Mouse (Mus musculus): ENCODE data around the gene C2cd4c. TPM values are rescaled to one million over a fixed set of nuclear protein-coding genes. Genes with fewer than 3 reads are reported as not detected.

C2cd4c gene
- polyA plus RNA-seq, 1 experiment from 2014 or later: 0.08 TPM

- no peak for ATAC-seq
- Histone ChIP-seq H3K4me3 (no peak overlapping the region), H3K9me3 (replicated peaks) (no peaks in the 10 kb centered on the region), H3K36me3 (ENCODE audit: poor library complexity, severe bottlenecking) (no peaks in the 10 kb centered on the region), H3K27ac (no peak overlapping the region), H3K4me1 (peaks cover 12% of the 10 kb centered on the region), H3K27me3 (peaks cover 27% of the 10 kb centered on the region), H3K4me2 (no peak overlapping the region), H3K9ac (no peak overlapping the region)
- 37% methylated on average over 2 of the region's 2 CpGs for WGBS
Measured at GRCm38 (mm10) chr10:79607892-79608291, 5.9 kb downstream of the C2cd4c start.

DNA sequence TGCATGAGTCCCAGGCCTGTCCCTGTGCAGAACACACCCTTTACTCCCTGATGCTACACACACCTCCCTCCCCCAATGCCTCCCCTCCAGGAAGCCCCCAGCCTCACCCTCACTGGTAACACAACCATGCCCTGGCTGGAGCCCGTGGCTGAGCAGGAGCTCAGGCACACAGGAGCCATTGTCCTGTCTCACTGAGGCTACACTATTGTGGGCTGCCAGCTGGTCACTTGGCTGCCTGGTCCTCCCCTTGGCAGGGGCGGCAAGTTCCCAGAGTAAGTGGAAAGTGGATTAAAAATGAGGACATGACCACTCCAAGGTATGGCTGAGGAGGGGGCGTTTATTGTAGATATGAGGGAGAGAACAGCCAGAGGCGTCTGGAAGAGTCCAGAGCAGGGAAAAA is 7.3 kb downstream of the C2cd4c start:
- no peak for ATAC-seq
- no peaks in the 10 kb centered on the region for H3K36me3 ChIP-seq (ENCODE audit: poor library complexity, severe bottlenecking)
- no peak overlapping the region for H3K27ac ChIP-seq
- no peak overlapping the region for H3K4me2 ChIP-seq
- H3K9me3 ChIP-seq (replicated peaks): no peaks in the 10 kb centered on the region
- H3K4me3 ChIP-seq: no peak overlapping the region
- WGBS: 57% methylated on average over 4 of the region's 4 CpGs
- peaks cover 14% of the 10 kb centered on the region for H3K27me3 ChIP-seq
- no peaks in the 10 kb centered on the region for H3K4me1 ChIP-seq
- H3K9ac ChIP-seq: no peak overlapping the region

DNA sequence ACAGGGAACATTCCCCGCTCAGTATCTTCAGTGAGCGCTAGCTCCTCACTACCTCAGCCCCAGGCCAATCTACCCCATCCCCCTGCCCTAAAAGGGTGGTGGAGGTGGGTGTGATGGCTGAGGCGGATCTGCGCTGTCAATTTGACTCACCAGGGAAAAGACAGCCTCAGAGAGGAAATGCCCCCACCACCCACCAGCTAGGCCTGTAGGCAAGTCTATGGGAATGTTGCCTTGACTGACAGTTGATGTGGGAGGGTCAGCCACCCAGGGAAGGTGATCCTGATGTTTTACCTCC is 15.9 kb downstream of the C2cd4c start:
- no peak overlapping the region for H3K9ac ChIP-seq
- H3K4me1 ChIP-seq: no peaks in the 10 kb centered on the region
- no peak for ATAC-seq
- no peak overlapping the region for H3K4me3 ChIP-seq
- H3K27ac ChIP-seq: no peak overlapping the region
- H3K9me3 ChIP-seq (replicated peaks): no peaks in the 10 kb centered on the region
- peaks cover 19% of the 10 kb centered on the region for H3K27me3 ChIP-seq
- H3K4me2 ChIP-seq: no peak overlapping the region
- no peaks in the 10 kb centered on the region for H3K36me3 ChIP-seq (ENCODE audit: poor library complexity, severe bottlenecking)
- WGBS: 75% methylated on average over 4 of the region's 4 CpGs

- no peak overlapping the region for H3K4me3 ChIP-seq
- H3K4me1 ChIP-seq: no peaks in the 10 kb centered on the region
- peaks cover 19% of the 10 kb centered on the region for H3K27me3 ChIP-seq
- no peak overlapping the region for H3K27ac ChIP-seq
- H3K9ac ChIP-seq: no peak overlapping the region
- H3K4me2 ChIP-seq: no peak overlapping the region
- no peak for ATAC-seq
- 37% methylated on average over 13 of the region's 13 CpGs for WGBS
- H3K36me3 ChIP-seq (ENCODE audit: poor library complexity, severe bottlenecking): no peaks in the 10 kb centered on the region
- no peaks in the 10 kb centered on the region for H3K9me3 ChIP-seq (replicated peaks)
Measured at GRCm38 (mm10) chr10:79597051-79597935, 16.5 kb downstream of the C2cd4c start.

- Histone ChIP-seq H3K27ac (no peak overlapping the region), H3K4me3 (no peak overlapping the region), H3K36me3 (ENCODE audit: poor library complexity, severe bottlenecking) (no peaks in the 10 kb centered on the region), H3K9ac (no peak overlapping the region), H3K4me2 (no peak overlapping the region), H3K27me3 (peaks cover 19% of the 10 kb centered on the region), H3K9me3 (replicated peaks) (no peaks in the 10 kb centered on the region), H3K4me1 (no peaks in the 10 kb centered on the region)
- ATAC-seq: peak; percentile 48; the same call in 1 of the 2 replicates
- 58% methylated on average over 8 of the region's 8 CpGs for WGBS
Measured at GRCm38 (mm10) chr10:79595590-79595929, 18.3 kb downstream of the C2cd4c start.

GRCm38 (mm10) chr10:79594872-79595589 is 18.8 kb downstream of the C2cd4c start:
- Histone ChIP-seq H3K27ac (no peak overlapping the region), H3K4me3 (no peak overlapping the region), H3K9me3 (replicated peaks) (no peaks in the 10 kb centered on the region), H3K4me2 (peak overlapping the region; percentile 27), H3K27me3 (peaks cover 19% of the 10 kb centered on the region), H3K9ac (no peak overlapping the region), H3K4me1 (no peaks in the 10 kb centered on the region), H3K36me3 (ENCODE audit: poor library complexity, severe bottlenecking) (no peaks in the 10 kb centered on the region)
- 21% methylated on average over 17 of the region's 17 CpGs for WGBS
- peak; percentile 94 for ATAC-seq

GRCm38 (mm10) chr10:79594111-79594510 is 19.7 kb downstream of the C2cd4c start:
- H3K9ac ChIP-seq: no peak overlapping the region
- no peaks in the 10 kb centered on the region for H3K9me3 ChIP-seq (replicated peaks)
- H3K27ac ChIP-seq: no peak overlapping the region
- no peak overlapping the region for H3K4me2 ChIP-seq
- no peaks in the 10 kb centered on the region for H3K36me3 ChIP-seq (ENCODE audit: poor library complexity, severe bottlenecking)
- H3K4me3 ChIP-seq: no peak overlapping the region
- no peaks in the 10 kb centered on the region for H3K4me1 ChIP-seq
- WGBS: 59% methylated on average over 6 of the region's 6 CpGs
- peaks cover 19% of the 10 kb centered on the region for H3K27me3 ChIP-seq
- ATAC-seq: no peak

DNA sequence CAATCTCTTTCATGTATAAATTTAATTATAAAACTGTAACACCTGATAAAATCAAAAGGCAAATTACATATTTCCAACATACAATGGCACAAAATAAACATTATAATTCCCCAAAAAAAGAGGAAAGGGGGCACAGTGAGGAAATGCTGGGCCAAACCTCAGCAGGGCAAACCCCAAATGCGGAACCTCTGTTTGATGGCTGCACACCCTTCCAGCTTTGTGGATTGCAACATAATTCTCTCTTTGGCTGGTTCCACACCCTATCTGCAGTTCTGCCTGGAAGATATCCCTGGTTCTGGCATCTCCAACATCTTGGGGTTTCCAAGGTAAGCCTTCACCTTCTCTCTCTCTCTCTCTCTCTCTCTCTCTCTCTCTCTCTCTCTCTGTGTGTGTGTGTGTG is 23.1 kb downstream of the C2cd4c start:
- ATAC-seq: no peak
- no peak overlapping the region for H3K4me2 ChIP-seq
- WGBS: 93% methylated on average over 1 of the region's 1 CpGs
- no peaks in the 10 kb centered on the region for H3K9me3 ChIP-seq (replicated peaks)
- H3K36me3 ChIP-seq (ENCODE audit: poor library complexity, severe bottlenecking): no peaks in the 10 kb centered on the region
- no peak overlapping the region for H3K9ac ChIP-seq
- H3K4me1 ChIP-seq: no peaks in the 10 kb centered on the region
- H3K27me3 ChIP-seq: peaks cover 13% of the 10 kb centered on the region
- no peak overlapping the region for H3K27ac ChIP-seq
- no peak overlapping the region for H3K4me3 ChIP-seq

- H3K27ac ChIP-seq: no peak overlapping the region
Measured at GRCm38 (mm10) chr10:79587752-79588126, 26.1 kb downstream of the C2cd4c start.

GRCm38 (mm10) chr10:79587061-79587751 is 26.6 kb downstream of the C2cd4c start, which contains the start of gene Theg:
Theg (minus strand) TSS chr10:79587331.
- Histone ChIP-seq H3K36me3 (ENCODE audit: poor library complexity, severe bottlenecking) (no peaks in the 10 kb centered on the region), H3K4me2 (no peak within 1 kb of the TSS), H3K4me3 (no peak within 1 kb of the TSS), H3K4me1 (no peaks in the 10 kb centered on the region), H3K27me3 (no peaks in the 10 kb centered on the region), H3K27ac (no peak within 1 kb of the TSS), H3K9me3 (replicated peaks) (no peaks in the 10 kb centered on the region), H3K9ac (no peak within 1 kb of the TSS)
- 83% methylated on average over 5 of the region's 5 CpGs for WGBS
- no peak for ATAC-seq

More at GRCm38 (mm10) chr10:79587752-79588126, 26.1 kb downstream of the C2cd4c start:
- ATAC-seq: no peak
- Histone ChIP-seq H3K36me3 (ENCODE audit: poor library complexity, severe bottlenecking) (no peaks in the 10 kb centered on the region), H3K4me2 (no peak overlapping the region), H3K4me3 (no peak overlapping the region), H3K27me3 (no peaks in the 10 kb centered on the region), H3K4me1 (no peaks in the 10 kb centered on the region), H3K9ac (no peak overlapping the region), H3K9me3 (replicated peaks) (no peaks in the 10 kb centered on the region)
- 72% methylated on average over 4 of the region's 4 CpGs for WGBS

DNA sequence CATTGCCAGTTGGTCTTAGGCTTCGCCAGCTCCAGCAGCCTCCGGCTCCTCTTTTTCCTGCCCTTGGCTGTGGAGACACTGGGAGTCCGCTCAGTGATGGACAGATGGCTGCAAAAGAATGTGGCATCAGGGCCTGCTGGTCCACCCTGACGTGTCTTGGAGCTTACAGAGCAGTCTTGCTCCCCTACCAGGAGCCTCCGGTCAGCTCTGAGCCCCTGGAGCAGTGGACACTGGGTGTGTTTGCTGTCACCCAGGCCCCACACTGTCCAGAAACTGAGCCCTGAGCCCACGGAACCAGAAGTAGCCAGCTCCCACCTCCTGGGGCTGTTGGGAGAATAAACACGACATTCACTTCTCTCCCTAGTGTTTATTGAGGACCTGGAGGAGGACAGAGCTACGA is 27.6 kb downstream of the C2cd4c start:
- H3K27me3 ChIP-seq: no peaks in the 10 kb centered on the region
- no peaks in the 10 kb centered on the region for H3K36me3 ChIP-seq (ENCODE audit: poor library complexity, severe bottlenecking)
- H3K27ac ChIP-seq: no peak overlapping the region
- H3K9me3 ChIP-seq (replicated peaks): no peaks in the 10 kb centered on the region
- H3K4me2 ChIP-seq: no peak overlapping the region
- H3K9ac ChIP-seq: no peak overlapping the region
- 81% methylated on average over 8 of the region's 8 CpGs for WGBS
- ATAC-seq: no peak
- H3K4me3 ChIP-seq: no peak overlapping the region
- no peaks in the 10 kb centered on the region for H3K4me1 ChIP-seq

DNA sequence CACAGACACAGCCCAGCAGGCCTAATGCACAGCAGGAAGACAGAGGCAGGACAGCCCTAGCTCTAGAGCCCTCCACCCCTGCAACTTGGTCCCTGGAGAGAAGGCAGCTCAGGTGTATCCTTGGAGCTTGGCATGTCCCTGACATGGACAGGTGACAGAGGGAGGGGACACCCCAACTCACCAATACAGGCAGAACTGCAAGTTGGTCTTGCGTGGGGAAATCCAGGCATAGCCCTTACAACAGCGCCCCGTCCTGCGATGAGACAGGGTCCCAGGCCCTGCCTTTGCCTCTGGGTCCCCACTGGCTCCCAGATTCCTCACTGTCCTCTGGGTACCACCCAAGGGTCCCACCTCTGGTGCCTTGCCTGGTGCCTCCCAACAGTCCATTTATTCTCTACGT is 28.1 kb downstream of the C2cd4c start:
- Histone ChIP-seq H3K9ac (no peak overlapping the region), H3K27me3 (no peaks in the 10 kb centered on the region), H3K36me3 (ENCODE audit: poor library complexity, severe bottlenecking) (no peaks in the 10 kb centered on the region), H3K4me3 (no peak overlapping the region), H3K4me2 (no peak overlapping the region), H3K4me1 (no peaks in the 10 kb centered on the region), H3K27ac (no peak overlapping the region), H3K9me3 (replicated peaks) (no peaks in the 10 kb centered on the region)
- 89% methylated on average over 5 of the region's 5 CpGs for WGBS
- ATAC-seq: no peak

Data from forebrain, embryonic 13.5 days (tissue).